Mouse (Mus musculus) testis, adult 2 months (tissue): ENCODE measurements around the gene Wfikkn2.

Source experiments
- CTCF ChIP-seq: fragments of 200-500 bp; IDR thresholded peaks from 2 replicates; pipeline ENCODE4 v1.5.1; 2012; ENCODE audit warnings: low read depth, mild to moderate bottlenecking, inconsistent platforms, low read length, moderate library complexity; ENCODE audit not compliant: control insufficient read depth, insufficient read depth, insufficient replicate concordance
- POLR2A ChIP-seq: fragments of 200-500 bp; IDR thresholded peaks from 2 replicates; pipeline ENCODE4 v1.6.1; 2012; ENCODE audit warnings: low read depth, mild to moderate bottlenecking, inconsistent platforms, low read length, moderate library complexity; ENCODE audit not compliant: control insufficient read depth

- TF ChIP-seq CTCF (no peak), POLR2A (no peak)
These were observed 33.9 kb downstream of the Wfikkn2 start for GRCm38 (mm10) chr11:94211651-94212488.
